Mouse (Mus musculus): Measurements from ENCODE around the gene Igsf9.

Gene Igsf9

DNA sequence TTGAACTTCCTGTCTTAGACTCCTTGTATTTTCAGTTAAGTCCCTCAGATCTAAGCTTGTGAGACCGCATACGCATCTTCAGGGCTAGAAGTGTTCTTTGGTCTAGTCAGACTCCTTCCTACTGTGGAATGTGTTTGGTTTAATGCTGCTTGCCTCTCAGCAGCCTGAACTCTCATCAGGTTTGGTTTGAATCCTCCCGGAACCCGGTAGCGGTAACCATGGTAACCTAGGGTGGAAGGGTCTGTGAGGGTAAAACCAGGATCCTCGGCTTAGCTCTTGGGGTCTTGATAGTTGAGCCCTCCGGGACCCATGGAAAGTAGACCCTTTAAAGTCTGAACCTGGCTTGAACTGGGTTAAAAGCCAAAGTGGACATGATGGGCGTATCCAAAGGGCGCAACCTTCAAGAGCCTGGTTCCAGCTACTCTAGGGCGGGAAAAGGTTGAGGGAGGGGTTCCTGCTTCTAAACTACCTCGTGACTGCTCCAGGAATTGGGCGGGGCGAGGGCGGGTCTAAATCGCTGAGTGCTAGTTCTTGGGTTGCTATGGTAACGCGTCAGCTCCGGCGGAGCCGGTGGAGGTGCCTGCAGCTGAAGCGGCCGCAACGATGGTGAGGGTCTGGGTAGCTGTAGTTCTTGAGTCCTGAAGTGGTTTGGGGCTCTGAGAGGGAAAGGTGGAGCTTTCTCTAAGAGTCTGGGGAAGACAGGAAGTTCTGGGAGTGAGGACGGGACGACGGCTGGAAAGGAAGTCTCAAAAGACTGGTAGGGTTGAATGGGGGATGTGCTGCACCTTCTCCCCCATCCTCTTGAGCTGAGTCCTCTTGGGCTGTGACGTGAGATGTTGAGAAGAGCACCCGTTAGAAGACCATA is 39.2 kb downstream of the Igsf9 start, which contains the start of gene Cfap45:
Gene Cfap45 (plus strand): TSS at position 226 of the 865 bp plus-strand sequence.
- peak; percentile 71 to 73 for DNase-seq

DNA sequence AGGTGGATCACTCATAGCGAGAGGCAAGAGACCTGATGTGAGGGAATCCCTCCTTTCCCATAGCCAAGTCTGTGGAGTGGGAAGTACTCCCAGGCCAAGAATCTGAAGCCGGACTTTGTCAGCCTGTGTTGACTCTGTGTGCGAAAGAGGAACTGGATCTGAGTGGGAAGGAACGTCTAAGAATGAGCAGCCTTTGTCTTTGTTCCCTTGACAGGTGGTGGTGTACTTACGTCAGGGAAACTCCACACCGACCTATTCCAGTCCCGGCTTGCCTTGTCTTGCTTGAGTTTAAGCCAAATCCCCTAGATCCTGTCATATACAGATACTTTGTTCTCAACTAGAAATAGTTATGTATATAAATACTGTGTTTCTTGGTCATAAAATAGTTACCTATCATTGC is 40.9 kb downstream of the Igsf9 start:
- no peak for DNase-seq

DNA sequence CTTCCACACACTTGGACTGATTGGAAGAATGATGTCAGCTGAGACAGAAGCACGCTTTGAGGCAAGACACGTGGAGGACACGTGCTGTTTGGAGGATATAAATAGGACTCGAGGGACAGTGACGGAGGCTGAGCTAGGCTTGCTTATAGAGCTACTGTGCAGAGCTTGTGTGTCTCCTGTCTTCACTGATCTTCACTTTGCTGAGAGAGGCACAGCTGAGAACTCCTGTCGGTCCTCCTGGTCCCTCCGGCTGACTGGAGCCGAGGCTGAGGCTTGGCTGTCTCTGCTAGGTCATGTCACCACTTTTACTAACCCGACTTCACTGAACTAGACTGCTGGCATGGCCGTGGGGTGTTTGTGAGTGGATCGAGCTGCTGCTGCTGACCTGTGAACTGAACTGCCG is 42.1 kb downstream of the Igsf9 start:
- no peak for DNase-seq

DNA sequence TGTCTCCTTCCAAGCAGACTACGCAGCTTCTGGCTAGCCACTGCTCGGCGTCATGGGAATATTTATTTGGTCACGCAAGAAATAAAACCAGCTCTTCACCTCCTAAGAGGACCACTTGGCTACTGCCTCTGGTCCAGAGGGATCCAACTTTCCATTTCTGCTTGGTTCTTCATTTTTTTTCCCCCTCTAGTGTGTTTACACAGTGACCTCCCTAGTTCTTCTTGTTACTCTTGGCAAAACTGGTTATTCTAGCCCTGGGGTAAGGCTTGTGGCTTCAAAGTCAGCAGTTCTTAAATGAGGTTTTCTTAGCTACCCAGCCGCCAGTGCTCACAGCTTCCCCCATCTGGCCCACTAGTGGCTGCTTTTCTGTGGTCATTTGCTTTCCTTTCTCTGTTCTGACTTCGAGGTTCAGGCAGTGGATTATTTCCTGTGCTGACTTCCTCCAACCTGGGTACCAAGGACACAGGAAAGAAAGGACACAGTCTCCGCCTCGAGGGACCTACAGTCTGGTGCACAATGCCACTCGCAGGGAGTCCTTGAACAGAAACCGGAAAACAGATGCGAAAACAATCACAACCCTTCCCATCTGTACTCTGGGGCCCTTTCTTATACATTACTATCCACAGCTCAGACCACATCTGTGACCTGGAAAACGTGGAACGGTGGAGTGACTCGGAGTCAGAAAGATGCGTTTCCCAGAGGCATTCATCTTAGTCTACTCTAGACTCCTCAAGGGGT is 43.6 kb downstream of the Igsf9 start:
- peak in 1 of 2 experiments; percentile 31 for DNase-seq

DNA sequence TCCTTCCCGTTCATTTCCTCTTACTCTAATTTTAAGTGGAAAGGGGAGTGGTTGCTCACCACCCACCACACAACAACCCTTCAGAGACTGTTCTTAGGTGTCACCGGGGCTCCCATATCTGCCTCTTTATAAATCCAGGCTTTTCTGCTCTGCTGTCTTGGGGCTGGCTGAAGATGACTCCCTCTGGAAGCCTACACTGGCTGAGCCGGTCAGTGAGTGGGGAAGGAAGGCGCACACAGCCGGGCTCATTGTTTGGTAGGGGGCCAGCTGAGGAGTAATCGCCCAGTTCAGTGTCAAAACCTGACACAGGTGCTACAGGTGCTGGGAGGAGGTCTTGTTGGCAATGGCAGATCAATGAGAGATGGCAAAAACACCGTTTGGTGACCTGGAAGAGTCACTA is 44.4 kb downstream of the Igsf9 start:
- DNase-seq: no peak

DNA sequence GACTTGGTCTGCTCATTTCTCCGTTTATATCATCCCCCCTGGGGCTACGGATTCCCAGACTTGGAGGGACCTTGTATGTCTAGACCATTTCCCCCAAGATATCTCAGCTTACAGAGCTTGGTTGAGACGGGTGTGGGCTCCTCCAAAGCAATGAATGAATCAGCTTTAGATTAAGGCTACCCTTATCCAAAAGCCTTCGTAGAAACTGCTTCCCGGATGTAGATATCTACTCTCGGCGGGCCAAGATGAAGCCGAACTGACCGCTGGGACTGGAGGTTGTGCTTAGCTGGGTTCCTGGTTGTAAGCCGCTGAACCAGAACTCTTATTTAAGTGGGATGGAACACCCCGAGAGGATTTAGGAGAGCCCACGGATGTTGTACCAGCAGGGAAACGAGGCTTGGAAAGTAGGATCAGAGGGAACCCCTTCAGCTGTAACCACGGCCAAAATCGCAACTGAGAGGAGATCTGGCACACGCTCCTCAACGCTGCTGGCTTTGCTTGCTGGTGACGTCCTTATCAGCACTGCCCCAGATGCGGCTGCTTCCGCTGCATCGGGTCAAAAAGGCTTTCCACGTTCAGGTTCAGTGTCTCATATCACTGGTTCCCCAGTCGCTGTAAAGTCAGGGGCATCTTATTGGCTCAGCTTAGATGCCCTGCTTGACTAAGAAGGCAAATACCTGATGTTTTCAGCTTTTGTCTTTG is 44.9 kb downstream of the Igsf9 start:
- peak in 1 of 2 experiments; percentile 47 for DNase-seq

DNA sequence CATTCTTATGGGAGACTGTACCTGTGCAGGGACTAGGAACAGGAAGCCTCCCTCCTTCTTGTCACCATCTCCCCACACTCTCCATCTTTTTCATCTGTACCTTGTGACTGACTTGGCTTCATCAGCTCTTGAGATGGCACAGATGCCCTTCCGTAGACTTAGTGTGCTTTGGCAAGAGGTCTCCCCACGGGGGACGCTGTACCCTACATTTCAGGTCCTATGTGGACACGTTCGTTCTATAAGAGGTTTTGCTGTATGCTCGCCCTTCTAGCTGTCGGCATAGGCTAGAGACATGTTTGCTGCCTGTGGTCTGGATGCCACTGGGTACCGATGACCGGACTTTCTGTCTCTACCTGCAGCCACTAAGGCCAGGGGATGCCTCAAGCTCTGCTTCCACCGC is 45.8 kb downstream of the Igsf9 start:
- no peak for DNase-seq

DNA sequence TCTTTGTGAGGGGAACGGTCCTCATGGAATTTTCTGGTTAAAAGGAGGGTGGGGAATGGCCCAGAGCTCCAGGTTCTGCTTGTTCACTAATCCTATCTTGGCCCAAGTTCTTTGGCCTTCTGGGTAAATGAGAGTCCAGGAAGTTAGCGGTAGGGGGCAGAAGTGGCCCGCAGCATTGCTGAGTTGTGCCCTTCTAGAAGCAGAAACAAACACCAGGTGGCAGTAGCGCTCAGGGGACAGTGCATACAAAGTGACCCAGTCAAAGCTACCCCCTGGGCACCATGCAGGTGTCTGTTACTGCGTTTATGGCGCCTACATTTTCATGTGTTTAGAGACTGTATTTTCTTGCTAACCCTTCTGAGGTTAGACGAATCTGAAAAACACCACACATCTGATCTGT is 47.1 kb downstream of the Igsf9 start:
- DNase-seq: peak; percentile 78 to 95

DNA sequence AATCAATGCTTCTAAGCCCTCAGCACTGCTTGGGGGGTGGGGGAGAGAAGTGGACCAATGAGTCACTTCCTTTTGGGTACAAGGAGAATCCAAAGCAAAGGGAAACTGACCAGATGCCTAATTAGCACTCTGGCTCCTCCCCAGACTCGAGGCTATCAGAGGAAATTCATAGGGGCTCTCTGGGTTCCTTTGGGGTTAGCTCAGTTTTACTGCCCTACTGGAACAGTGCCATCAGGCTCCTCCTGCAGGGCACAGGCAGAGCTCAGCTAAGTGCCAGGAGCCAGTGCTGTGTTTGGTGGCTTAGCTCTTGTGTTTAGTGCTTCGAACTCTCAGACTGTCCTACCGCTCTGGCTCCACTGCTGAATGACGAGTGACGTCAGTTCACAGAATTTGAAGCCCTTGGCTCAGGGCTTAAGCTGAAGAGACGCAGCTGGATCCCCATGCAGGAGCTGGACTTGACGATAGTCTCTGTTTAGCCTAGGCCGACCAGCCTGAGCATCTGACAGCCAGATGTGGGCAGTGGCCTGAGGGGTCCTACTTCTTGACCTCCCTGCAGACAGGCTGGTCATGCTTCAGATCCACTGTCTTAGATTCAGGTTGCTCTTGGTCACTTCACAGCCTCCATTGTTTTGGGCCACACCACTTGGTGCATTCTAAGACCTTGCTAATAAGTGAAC is 49.1 kb downstream of the Igsf9 start:
- no peak for DNase-seq

DNA sequence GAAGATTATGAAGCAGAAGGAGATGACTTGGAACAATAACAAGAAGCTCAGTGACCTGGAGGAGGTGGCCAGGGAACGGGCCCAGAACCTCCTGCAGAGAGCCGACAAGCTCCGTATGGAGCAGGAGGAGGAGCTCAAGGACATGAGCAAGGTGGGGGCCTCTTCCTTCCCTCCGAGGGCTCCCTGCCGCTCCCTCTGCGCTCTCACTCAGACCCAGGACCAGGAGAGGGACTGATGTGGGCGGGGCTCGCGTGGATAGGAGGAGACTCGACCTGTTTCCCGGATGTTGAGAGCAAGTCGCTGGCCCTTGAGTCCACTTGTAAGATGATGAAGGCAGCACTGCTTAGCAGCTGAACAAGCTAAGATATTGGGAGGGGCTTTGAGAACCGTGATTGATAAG is 51.0 kb downstream of the Igsf9 start:
- DNase-seq: no peak

DNA sequence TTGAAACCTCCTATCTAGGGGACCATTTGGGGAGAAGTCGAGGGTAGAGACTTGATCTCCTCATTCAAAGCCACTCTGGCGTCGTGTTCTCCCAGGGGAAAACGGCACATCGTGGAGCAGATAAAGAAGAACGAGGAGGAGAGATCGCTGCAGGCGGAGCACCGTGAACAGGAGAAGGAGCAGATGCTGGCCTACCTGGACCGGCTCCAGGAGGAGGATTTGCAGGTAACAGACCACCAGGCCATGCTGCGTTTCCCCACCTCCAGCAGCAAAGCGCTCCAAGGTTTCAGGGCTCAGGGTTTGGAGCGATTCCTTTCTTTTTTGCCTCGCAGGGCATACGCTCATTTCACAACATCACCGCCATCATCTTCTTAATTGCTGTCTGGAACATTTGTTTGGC is 53.5 kb downstream of the Igsf9 start:
- DNase-seq: no peak

DNA sequence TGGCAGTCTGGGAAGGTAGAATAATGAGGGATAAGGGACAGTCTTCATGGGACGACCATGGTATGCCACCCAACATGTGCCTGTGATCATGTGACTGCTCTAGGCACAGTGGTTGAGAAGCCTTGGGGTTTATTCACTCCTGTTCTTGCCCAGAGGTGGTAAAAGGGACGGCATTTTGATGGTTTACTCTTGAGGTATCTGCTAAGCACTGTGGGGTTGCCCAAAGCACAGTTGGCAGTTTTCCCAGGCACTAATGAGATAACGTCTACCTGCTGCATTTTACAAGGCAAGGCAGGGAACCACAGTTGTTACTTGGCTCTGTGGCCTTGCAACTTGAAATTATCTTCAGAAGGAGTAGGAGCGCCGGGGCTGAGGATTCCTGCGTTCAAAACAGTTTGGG is 58.2 kb downstream of the Igsf9 start:
- DNase-seq: no peak

DNA sequence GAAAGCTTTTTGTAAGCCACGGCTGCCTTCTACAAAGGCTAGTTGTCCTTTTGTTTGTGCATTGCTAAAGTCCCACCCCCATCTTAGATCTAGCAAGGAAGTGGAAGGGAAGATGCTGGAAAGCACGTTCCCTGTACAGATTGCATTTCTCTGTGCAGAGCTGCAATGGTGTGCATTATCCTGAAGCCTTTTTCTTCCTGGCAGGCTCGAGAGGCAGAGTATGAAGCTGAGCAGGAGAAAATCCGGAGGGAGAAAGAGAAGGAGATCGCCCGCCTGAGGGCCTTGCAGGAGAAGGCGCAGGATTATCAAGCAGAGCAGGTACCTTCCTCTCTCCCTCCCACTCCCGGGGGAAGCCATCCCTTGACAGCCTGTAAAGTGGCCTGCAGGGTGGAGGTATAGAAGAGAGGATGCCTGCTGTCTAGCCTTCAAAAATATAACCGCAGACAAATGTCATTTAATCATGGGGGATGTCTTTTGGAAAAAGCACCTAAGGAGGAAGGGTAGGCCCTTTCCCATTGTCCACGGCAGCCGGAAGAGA is 58.8 kb downstream of the Igsf9 start:
- no peak for DNase-seq

DNA sequence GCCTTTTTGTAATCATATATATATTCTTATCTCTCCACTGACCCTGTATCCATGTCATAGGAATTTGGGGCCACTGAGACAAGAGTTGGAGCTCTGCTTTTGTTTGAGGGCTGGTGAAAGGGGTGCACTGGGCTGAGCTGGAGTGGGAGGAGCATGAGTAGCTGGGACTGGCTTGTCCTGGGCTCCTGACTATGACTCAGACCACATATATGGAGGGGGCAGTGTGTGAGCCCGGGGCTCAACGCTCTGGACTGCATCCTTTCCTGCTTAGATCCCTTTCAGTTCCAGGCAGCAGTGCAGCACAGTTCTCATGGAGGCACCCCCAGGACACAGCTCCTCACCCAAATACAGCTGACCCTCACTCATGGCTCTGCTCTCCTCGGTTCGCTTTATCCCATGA is 64.5 kb downstream of the Igsf9 start:
- no peak for DNase-seq

Data from spleen, adult 18-20 months (tissue).